Mouse (Mus musculus) cortical plate, adult 2 months (tissue): Measurements from ENCODE around the gene Map2k3.
"Not testable (repeated sequence)": the region's sequence is repeated elsewhere in the genome, so short reads cannot be mapped to it uniquely, and the experiment has no call there.

ENCODE experiments used
- CTCF ChIP-seq: fragments of 200-500 bp; IDR thresholded peaks from 2 replicates; pipeline ENCODE4 v1.5.1; 2011; ENCODE audit warnings: mild to moderate bottlenecking, control low read depth, low read length; ENCODE audit not compliant: insufficient read depth; ENCODE audit errors: extremely low read depth
- POLR2A ChIP-seq: fragments of 200-500 bp; IDR thresholded peaks from 2 replicates; pipeline ENCODE4 v1.6.1; 2011; ENCODE audit warnings: mild to moderate bottlenecking, low read length, control low read depth; ENCODE audit not compliant: insufficient read depth; ENCODE audit errors: extremely low read depth

DNA sequence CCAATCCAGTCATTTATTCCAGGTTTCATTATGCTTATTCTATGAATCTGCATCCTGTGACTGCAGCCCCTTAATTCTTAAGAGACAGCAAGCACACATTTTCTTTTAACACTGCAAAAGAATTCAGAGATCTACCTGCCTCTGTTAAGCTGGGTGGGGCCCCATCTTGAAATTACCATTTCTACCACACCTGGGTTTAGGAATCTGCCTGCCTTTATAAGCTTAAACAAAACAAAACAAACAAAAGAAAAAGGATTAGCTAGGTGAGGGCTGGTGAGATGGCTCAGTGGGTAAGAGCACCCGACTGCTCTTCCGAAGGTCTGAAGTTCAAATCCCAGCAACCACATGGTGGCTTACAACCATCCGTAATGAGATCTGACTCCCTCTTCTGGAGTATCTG is 44.8 kb upstream of the Map2k3 start:
- not testable (repeated sequence) for TF ChIP-seq CTCF, POLR2A
